Mouse (Mus musculus): ENCODE measurements around the gene Hcn1.

- TF ChIP-seq CTCF (IDR thresholded peaks at IDR 0.05; ENCODE audit: low read depth): no peak
- TF ChIP-seq EP300 (IDR thresholded peaks at IDR 0.05; ENCODE audit: low read depth): no peak
These were observed 275.7 kb downstream of the Hcn1 start for GRCm38 (mm10) chr13:117877787-117878186.

Data from heart, postnatal 0 days (tissue).